Mouse (Mus musculus): ENCODE measurements around the gene Phpt1. TPM values are rescaled to one million over a fixed set of nuclear protein-coding genes. Genes with fewer than 3 reads are reported as not detected.

Phpt1 gene
- polyA plus RNA-seq, 1 experiment from 2014 or later = 278 TPM

GRCm38 (mm10) chr2:25526510-25527302, 48.3 kb downstream of the Phpt1 start:
- Histone ChIP-seq H3K9me3 (ENCODE audit: control insufficient read depth, low read length) (no peaks in the 10 kb centered on the region), H3K36me3 (ENCODE audit: control insufficient read depth, insufficient read depth, low read length) (peaks cover 92% of the 10 kb centered on the region), H3K4me2 (ENCODE audit: low read length) (no peak overlapping the region), H3K4me3 (ENCODE audit: low read depth, low read length) (no peak overlapping the region), H3K4me1 (replicated peaks; ENCODE audit: control insufficient read depth, insufficient read depth, low read length) (no peaks in the 10 kb centered on the region), H3K27me3 (replicated peaks; ENCODE audit: control insufficient read depth, insufficient read depth, low read length) (no peaks in the 10 kb centered on the region), H3K9ac (ENCODE audit: low read length) (no peak overlapping the region), H3K27ac (ENCODE audit: low read depth) (no peak overlapping the region)
- ATAC-seq (replicated peaks; ENCODE audit: low FRiP score, low TSS enrichment, low read depth) (no peak), DNase-seq (ENCODE audit: low spot score) (no peak)
- 95% methylated on average over 9 of the region's 9 CpGs for WGBS

Other genes starting within 250 kb of the Phpt1 start
- gene Man1b1, start 242.9 kb downstream of the Phpt1 start, polyA plus RNA-seq (2014; fragmentation: Nextera tagmentation; extraction: Ambion mirVana) = 66.3 and 73.3 TPM in 2 replicates
- 24.1 and 26.5 TPM in 2 replicates for gene Dpp7, start 218.9 kb downstream of the Phpt1 start, polyA plus RNA-seq (2014; fragmentation: Nextera tagmentation; extraction: Ambion mirVana)
- gene Uap1l1, start 209.5 kb downstream of the Phpt1 start, polyA plus RNA-seq (2014; fragmentation: Nextera tagmentation; extraction: Ambion mirVana) = 36.3 and 46.0 TPM in 2 replicates
- 43.2 and 47.4 TPM in 2 replicates for gene Sapcd2, start 202.9 kb downstream of the Phpt1 start, polyA plus RNA-seq (2014; fragmentation: Nextera tagmentation; extraction: Ambion mirVana)
- gene Entpd2, start 179.3 kb downstream of the Phpt1 start, polyA plus RNA-seq (2014; fragmentation: Nextera tagmentation; extraction: Ambion mirVana) = 5.9 and 7.4 TPM in 2 replicates
- gene Npdc1, start 175.9 kb downstream of the Phpt1 start, polyA plus RNA-seq (2014; fragmentation: Nextera tagmentation; extraction: Ambion mirVana) = 42.2 and 45.4 TPM in 2 replicates
- 0.15 TPM in 1 of 2 replicates, not detected in the other for gene Fut7, start 152.0 kb downstream of the Phpt1 start, polyA plus RNA-seq (2014; fragmentation: Nextera tagmentation; extraction: Ambion mirVana)
- 4.8 and 4.9 TPM in 2 replicates for gene Abca2, start 146.5 kb downstream of the Phpt1 start, polyA plus RNA-seq (2014; fragmentation: Nextera tagmentation; extraction: Ambion mirVana)
- 1.8 and 2.0 TPM in 2 replicates for gene Clic3, start 118.4 kb downstream of the Phpt1 start, polyA plus RNA-seq (2014; fragmentation: Nextera tagmentation; extraction: Ambion mirVana)
- 25.0 and 27.4 TPM in 2 replicates for gene Paxx, start 114.1 kb downstream of the Phpt1 start, polyA plus RNA-seq (2014; fragmentation: Nextera tagmentation; extraction: Ambion mirVana)
- gene Ptgds, start 105.2 kb downstream of the Phpt1 start, polyA plus RNA-seq (2014; fragmentation: Nextera tagmentation; extraction: Ambion mirVana) = 6.2 and 7.9 TPM in 2 replicates
- not detected in 2 replicates for gene Lcn12, start 81.3 kb downstream of the Phpt1 start, polyA plus RNA-seq (2014; fragmentation: Nextera tagmentation; extraction: Ambion mirVana)
- gene Fbxw5, start 74.5 kb downstream of the Phpt1 start, polyA plus RNA-seq (2014; fragmentation: Nextera tagmentation; extraction: Ambion mirVana) = 72.9 and 79.3 TPM in 2 replicates
- 5.9 and 6.3 TPM in 2 replicates for gene C8g, start 73.5 kb downstream of the Phpt1 start, polyA plus RNA-seq (2014; fragmentation: Nextera tagmentation; extraction: Ambion mirVana)
- 31.2 and 32.0 TPM in 2 replicates for gene Traf2, start 28.3 kb downstream of the Phpt1 start, polyA plus RNA-seq (2014; fragmentation: Nextera tagmentation; extraction: Ambion mirVana)
- 356 and 385 TPM in 2 replicates for gene Edf1, start 17.4 kb downstream of the Phpt1 start, polyA plus RNA-seq (2014; fragmentation: Nextera tagmentation; extraction: Ambion mirVana)
- 59.1 and 85.2 TPM in 2 replicates for gene Mamdc4, start 379 bp downstream of the Phpt1 start, polyA plus RNA-seq (2014; fragmentation: Nextera tagmentation; extraction: Ambion mirVana)
- gene Ajm1, start 6.5 kb upstream of the Phpt1 start, polyA plus RNA-seq (2014; fragmentation: Nextera tagmentation; extraction: Ambion mirVana) = 1.8 and 2.0 TPM in 2 replicates
- gene Rabl6, start 33.3 kb upstream of the Phpt1 start, polyA plus RNA-seq (2014; fragmentation: Nextera tagmentation; extraction: Ambion mirVana) = 59.2 and 65.6 TPM in 2 replicates
- 0.24 TPM in 2 replicates for gene Ccdc183, start 42.5 kb upstream of the Phpt1 start, polyA plus RNA-seq (2014; fragmentation: Nextera tagmentation; extraction: Ambion mirVana)
- gene Tmem141, start 46.8 kb upstream of the Phpt1 start, polyA plus RNA-seq (2014; fragmentation: Nextera tagmentation; extraction: Ambion mirVana) = 25.7 and 26.7 TPM in 2 replicates
- gene Fcna, start 52.8 kb upstream of the Phpt1 start, polyA plus RNA-seq (2014; fragmentation: Nextera tagmentation; extraction: Ambion mirVana) = 1.5 and 1.6 TPM in 2 replicates
- not detected in 2 replicates for gene Lcn8, start 77.9 kb upstream of the Phpt1 start, polyA plus RNA-seq (2014; fragmentation: Nextera tagmentation; extraction: Ambion mirVana)
- not detected in 2 replicates for gene Lcn5, start 82.7 kb upstream of the Phpt1 start, polyA plus RNA-seq (2014; fragmentation: Nextera tagmentation; extraction: Ambion mirVana)
- not detected in 2 replicates for gene Lcn6, start 101.6 kb upstream of the Phpt1 start, polyA plus RNA-seq (2014; fragmentation: Nextera tagmentation; extraction: Ambion mirVana)
- not detected in 2 replicates for gene Lcn10, start 107.5 kb upstream of the Phpt1 start, polyA plus RNA-seq (2014; fragmentation: Nextera tagmentation; extraction: Ambion mirVana)
- not detected in 2 replicates for gene Obp2a, start 124.8 kb upstream of the Phpt1 start, polyA plus RNA-seq (2014; fragmentation: Nextera tagmentation; extraction: Ambion mirVana)
- 95.4 and 106 TPM in 2 replicates for gene Bmyc, start 131.5 kb upstream of the Phpt1 start, polyA plus RNA-seq (2014; fragmentation: Nextera tagmentation; extraction: Ambion mirVana)
- gene Obp2b, start 161.8 kb upstream of the Phpt1 start, polyA plus RNA-seq (2014; fragmentation: Nextera tagmentation; extraction: Ambion mirVana) = not detected in 2 replicates
- not detected in 2 replicates for gene Lcn3, start 190.3 kb upstream of the Phpt1 start, polyA plus RNA-seq (2014; fragmentation: Nextera tagmentation; extraction: Ambion mirVana)
- not detected in 2 replicates for gene Lcn11, start 201.8 kb upstream of the Phpt1 start, polyA plus RNA-seq (2014; fragmentation: Nextera tagmentation; extraction: Ambion mirVana)
- gene Gm13539, start 207.0 kb upstream of the Phpt1 start, polyA plus RNA-seq (2014; fragmentation: Nextera tagmentation; extraction: Ambion mirVana) = not detected in 2 replicates
- gene Glt6d1, start 240.6 kb upstream of the Phpt1 start, polyA plus RNA-seq (2014; fragmentation: Nextera tagmentation; extraction: Ambion mirVana) = not detected in 2 replicates
- not detected in 2 replicates for gene Lcn9, start 247.9 kb upstream of the Phpt1 start, polyA plus RNA-seq (2014; fragmentation: Nextera tagmentation; extraction: Ambion mirVana)

All from intestine, embryonic 14.5 days (tissue).